Mouse (Mus musculus): ENCODE measurements around the gene Ssh2. TPM values are rescaled to one million over a fixed set of nuclear protein-coding genes. Genes with fewer than 3 reads are reported as not detected.
A peak's percentile ranks its signal among the peaks of the same experiment; 100 is the strongest.

Ssh2 gene
- total RNA-seq (2022) = 10 to 100 TPM; 26.7 to 32.2 (median 30.8) TPM

GRCm38 (mm10) chr11:77215951-77216760 is at the start of gene Ssh2:
Gene Ssh2 (plus strand): TSS chr11:77216287.
- DNase-seq (ENCODE audit: low spot score in 2 of 2) = peak; percentile 66 to 72

- DNase-seq (ENCODE audit: low spot score in 2 of 2) = no peak
Measured at GRCm38 (mm10) chr11:77173731-77174130, 42.4 kb upstream of the Ssh2 start.

DNA sequence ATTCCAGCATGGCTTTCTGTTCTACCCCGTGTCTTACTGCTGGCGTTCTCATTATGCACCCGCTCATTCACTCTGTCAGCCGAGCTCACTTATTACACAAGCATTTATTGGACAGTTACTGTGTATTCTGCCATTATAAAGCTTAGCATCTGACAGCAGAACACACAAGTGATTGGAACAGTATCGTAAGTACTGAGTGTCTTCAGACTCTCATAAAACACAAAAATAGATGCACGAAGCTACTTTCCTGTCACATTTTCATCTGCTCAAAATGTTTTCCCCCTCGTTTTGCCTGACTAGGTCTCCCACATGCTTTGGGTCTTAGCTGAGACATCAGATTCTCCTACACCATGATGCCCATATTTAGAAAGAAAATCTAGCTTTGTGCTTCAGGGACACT is 41.6 kb upstream of the Ssh2 start:
- no peak for DNase-seq (ENCODE audit: low spot score in 2 of 2)

- no peak for DNase-seq (ENCODE audit: low spot score in 2 of 2)
Measured at GRCm38 (mm10) chr11:77179771-77180170, 36.3 kb upstream of the Ssh2 start.

DNA sequence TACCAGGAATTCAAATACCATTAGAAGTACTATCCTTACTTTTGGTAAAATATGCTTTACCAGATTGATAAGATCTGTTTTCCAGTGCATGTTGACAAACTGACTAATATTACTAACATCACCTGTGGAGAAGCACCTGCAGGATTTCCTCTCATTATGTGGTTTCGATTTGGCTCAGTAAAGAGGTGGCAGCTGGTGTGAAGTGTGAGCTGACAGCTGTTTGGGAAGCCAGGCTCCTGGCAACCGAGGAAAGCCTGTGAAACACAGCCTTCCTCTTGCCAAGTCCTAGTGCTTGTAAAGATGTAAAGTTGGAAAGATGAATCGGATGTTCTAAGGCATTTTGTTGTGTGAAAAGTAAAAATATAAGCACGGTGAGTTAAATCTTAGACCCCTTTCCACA is 35.2 kb upstream of the Ssh2 start:
- peak in 1 of 2 experiments; percentile 36 for DNase-seq (ENCODE audit: low spot score in 2 of 2)

- DNase-seq (ENCODE audit: low spot score in 2 of 2) = no peak
Measured at GRCm38 (mm10) chr11:77181528-77181927, 34.6 kb upstream of the Ssh2 start.

GRCm38 (mm10) chr11:77182041-77182440 is 34.0 kb upstream of the Ssh2 start:
- no peak for DNase-seq (ENCODE audit: low spot score in 2 of 2)

DNA sequence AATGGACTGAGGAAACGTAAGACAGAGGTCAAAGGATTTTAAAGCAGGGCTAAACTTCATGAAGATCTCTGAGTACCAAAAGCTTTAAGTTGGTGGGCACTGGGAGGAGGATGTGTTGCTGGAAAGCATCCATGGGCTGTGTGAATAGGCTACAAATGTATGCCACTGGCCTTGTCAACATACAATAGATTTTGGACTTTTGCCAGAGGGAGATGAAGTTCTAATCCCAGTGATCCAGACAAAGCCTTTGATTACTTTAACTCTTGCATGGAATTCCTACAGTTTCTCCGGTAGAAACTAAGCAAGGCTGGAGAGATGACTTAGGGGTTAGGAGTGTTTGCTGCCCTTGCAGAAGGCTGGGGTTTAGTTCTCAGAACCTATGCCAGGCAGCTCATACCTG is 33.5 kb upstream of the Ssh2 start:
- no peak for DNase-seq (ENCODE audit: low spot score in 2 of 2)

GRCm38 (mm10) chr11:77184926-77185325 is 31.2 kb upstream of the Ssh2 start:
- no peak for DNase-seq (ENCODE audit: low spot score in 2 of 2)

DNA sequence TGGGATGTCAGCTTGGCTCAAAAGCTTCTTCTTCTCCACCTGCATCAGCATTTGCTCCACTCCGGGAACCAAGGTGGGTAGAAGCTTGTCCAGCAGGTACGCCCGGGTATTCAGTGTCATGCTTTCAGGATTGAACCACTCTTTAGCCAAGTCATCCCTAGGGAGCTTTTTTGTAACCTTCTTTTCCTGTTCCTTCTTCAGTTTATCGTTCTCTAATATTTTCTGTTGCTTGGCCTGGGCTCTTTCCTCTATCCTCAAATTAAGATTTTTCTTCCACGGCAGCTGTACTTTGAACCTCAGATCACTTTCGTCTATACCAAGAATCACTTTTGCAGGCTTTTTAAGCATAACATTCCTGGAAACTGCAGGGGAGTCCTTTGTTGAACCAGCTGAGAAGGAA is 27.2 kb upstream of the Ssh2 start, which contains the start of gene Efcab5:
Gene Efcab5, minus strand, starts transcription at position 101 of the 400 bp plus-strand sequence.
- DNase-seq (ENCODE audit: low spot score in 2 of 2) = no peak

- DNase-seq (ENCODE audit: low spot score in 2 of 2) = no peak
Measured at GRCm38 (mm10) chr11:77193410-77193809, 22.7 kb upstream of the Ssh2 start.

DNA sequence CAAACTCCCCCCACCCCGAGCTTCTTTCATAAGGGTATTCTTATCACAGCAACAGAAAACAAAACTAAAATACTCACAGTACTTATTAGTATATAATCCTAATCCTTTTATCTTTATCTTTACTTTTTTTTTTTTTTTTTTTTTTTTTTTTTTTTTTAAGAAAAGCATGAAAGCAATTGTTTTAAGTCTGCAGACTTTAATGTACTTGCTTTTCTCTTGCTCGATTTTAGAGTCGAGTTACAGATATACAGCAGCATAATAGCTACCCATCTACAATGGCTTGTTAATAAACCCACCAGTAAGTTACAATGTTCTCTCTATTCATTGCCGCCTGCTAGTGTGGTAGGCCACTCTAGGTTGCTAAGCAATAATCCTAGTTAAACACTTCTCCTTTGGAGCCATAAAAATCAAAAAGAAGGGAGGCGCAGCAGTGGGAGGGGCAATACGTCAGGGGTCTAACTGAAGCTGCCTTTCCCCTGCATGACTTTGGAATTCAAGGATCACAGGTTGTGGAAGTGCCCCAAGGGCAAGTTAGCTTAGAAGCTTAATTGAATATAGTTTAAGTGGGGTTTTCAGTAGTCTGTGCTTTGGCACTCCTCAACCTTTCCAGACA is 22.0 kb upstream of the Ssh2 start:
- no peak for DNase-seq (ENCODE audit: low spot score in 2 of 2)

DNA sequence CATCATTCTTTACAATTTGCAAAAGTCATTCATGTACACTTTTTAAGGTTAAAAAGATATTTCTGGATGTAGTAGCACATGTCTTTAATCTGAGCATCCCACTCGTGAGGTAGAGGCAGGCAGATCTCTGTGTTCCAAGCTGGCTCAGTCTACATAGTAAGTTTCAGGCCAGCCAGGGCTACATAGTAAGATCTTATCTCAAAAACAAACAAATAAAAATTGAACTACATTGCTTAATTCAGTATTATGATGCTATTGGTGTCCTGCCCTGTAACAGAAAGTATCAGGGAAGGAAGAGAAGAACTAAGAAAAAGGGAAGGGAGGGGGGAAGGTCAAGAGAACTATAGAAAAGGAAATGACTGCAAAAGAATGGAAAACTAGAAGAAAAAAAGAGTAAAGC is 21.3 kb upstream of the Ssh2 start:
- no peak for DNase-seq (ENCODE audit: low spot score in 2 of 2)

DNA sequence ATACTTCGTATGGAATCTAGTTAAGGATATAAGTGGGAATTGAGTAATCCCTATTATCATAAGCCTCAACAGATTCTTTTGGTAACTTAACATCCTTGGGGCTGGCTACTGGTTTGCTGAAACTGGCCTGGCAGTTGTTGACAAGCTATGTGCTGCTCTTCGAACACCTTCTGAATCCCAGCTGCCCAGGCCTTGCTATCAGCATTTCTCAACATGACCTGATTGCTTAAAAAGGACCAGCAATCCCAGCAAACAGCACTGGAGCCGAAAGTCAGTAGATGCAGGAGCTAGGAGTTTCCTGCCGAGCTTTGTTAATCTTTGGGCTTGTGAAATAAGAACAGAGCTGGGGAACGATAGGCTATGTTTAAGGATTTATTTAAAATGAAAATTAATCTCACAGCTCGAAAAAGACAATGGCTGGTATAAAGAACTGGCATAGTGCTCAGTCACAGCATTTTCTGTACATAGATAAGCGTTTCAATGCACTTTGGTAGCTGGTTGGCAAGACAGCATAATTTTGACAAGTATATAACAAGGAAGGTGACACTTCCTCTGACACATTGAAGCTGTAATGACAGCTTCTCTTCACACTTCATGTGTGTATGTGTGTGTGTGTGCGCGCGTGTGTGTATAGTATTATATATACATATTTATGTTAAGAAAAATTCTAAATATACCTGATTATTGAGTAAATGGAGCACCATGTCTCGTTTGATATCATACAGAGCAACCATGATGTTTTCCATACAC is 20.6 kb upstream of the Ssh2 start:
- DNase-seq (ENCODE audit: low spot score in 2 of 2) = no peak

GRCm38 (mm10) chr11:77196181-77197143 is 19.6 kb upstream of the Ssh2 start:
- no peak for DNase-seq (ENCODE audit: low spot score in 2 of 2)

GRCm38 (mm10) chr11:77199636-77200035 is 16.5 kb upstream of the Ssh2 start:
- DNase-seq (ENCODE audit: low spot score in 2 of 2) = no peak

DNA sequence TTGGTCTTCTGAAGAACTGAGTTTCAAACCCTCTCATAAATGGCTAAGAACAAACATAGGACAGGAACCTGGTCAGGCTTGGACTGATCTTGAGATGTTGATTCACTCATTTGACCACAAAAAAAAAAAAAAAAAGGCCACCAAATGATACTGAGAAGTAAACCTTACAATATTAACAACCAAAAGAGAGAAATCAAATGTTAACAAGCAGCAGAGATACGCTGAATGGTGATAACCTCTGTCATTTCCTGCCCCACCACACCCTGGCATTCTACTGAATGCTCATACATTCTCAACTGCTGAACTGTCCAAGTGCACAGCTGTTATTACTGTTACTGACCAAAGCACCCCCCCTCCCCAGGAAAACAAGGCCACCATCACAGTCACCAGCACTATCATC is 15.4 kb upstream of the Ssh2 start:
- DNase-seq (ENCODE audit: low spot score in 2 of 2) = no peak

- no peak for DNase-seq (ENCODE audit: low spot score in 2 of 2)
Measured at GRCm38 (mm10) chr11:77214142-77214692, 1.9 kb upstream of the Ssh2 start.

DNA sequence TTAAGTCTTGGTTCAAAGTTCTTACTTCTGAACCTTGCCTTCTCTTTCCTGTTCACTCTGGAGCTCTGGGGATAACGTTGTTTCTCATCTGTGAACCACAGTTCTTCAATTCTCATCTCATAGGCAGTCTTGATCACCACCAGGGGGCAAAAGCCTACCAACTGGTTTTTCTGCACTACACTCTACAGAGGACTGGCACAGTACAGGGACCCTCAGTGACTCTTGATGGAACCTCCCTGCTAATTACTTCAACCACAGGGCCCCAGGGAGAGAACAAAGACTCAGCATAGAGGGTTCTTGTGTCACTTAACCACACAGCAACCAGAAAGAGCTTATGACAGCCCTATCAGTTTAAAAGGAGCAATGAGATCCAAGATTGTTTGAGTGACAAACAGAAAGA is 1.3 kb upstream of the Ssh2 start:
- DNase-seq (ENCODE audit: low spot score in 2 of 2) = peak; percentile 10 to 23

DNA sequence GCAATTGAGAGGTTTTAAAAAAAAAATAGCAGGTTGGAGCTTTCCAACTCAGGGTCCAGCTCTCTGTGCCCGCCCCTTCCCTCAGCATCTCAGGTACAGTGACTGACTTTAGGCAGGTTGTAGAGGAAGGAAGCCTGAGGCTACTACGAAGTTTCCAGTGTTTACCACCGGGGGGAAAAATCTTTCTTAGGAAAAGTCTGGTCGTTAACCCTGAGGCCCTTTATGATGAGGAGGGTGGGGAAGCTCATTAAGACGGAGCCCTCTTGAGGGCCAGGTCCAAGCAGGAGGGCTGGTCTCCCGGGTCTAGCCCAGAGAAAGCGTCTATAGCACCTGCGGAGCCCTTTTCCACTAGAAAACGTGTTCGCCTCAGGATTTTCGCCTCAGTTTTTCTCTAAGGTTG is 604 bp upstream of the Ssh2 start:
- DNase-seq (ENCODE audit: low spot score in 2 of 2) = no peak

DNA sequence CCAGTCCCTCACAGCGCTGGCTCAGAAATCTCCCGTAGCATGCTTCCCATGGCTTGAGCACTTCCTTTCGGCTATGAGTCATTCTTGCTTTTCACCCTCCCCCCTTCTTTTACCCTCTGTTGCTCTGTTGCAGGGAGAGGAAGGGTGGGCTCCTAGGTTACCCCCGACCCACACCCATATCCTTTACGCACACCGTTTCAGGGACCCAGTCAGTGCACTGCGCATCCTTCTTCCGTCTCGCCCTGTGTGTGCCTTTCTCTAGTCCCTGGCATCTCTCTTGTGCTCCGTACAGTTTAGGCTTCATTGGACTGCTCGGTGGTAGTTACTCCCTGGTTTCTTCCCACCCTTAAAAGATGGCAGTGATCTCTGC is 659 bp downstream of the Ssh2 start:
- peak in 1 of 2 experiments; percentile 15 for DNase-seq (ENCODE audit: low spot score in 2 of 2)

Data from left cerebral cortex, adult 8-10 months (tissue).